Mouse (Mus musculus) hematopoietic stem cell, adult 5-6 weeks (primary cell): Measurements from ENCODE around the gene Ceacam2. TPM values are rescaled to one million over a fixed set of nuclear protein-coding genes. Genes with fewer than 3 reads are reported as not detected.
"Not testable (repeated sequence)": the region's sequence is repeated elsewhere in the genome, so short reads cannot be mapped to it uniquely, and the experiment has no call there.

Experiments
- ATAC-seq, 2 experiments: fragments of 125-278 bp in 1 of 2; replicated peaks in 1 of 2; 2 replicates each; pipeline ENCODE4 v1.8.0; 2016 to 2017; ENCODE audit warnings: inconsistent platforms in 2 of 2, mild to moderate bottlenecking in 2 of 2, moderate number of reproducible peaks in 2 of 2, low read depth in 1 of 2, moderate TSS enrichment in 1 of 2; ENCODE audit not compliant: low FRiP score in 2 of 2, poor library complexity in 2 of 2, severe bottlenecking in 2 of 2, insufficient read depth in 1 of 2, low TSS enrichment in 1 of 2
- total RNA-seq: library from RNA; stranded (forward); fragments of 172-1452, 232-1000 nt; gene quantifications from 2 replicates; pipeline ENCODE4 v1.2.3, GENCODE M21; 2017

Gene Ceacam2
- total RNA-seq: not detected in 2 replicates

GRCm38 (mm10) chr7:25539376-25539907 is at the start of gene Ceacam2:
Gene Ceacam2 (minus strand): TSS chr7:25539857.
- peak; percentile 42; a peak in 3 of 4 replicates for ATAC-seq

DNA sequence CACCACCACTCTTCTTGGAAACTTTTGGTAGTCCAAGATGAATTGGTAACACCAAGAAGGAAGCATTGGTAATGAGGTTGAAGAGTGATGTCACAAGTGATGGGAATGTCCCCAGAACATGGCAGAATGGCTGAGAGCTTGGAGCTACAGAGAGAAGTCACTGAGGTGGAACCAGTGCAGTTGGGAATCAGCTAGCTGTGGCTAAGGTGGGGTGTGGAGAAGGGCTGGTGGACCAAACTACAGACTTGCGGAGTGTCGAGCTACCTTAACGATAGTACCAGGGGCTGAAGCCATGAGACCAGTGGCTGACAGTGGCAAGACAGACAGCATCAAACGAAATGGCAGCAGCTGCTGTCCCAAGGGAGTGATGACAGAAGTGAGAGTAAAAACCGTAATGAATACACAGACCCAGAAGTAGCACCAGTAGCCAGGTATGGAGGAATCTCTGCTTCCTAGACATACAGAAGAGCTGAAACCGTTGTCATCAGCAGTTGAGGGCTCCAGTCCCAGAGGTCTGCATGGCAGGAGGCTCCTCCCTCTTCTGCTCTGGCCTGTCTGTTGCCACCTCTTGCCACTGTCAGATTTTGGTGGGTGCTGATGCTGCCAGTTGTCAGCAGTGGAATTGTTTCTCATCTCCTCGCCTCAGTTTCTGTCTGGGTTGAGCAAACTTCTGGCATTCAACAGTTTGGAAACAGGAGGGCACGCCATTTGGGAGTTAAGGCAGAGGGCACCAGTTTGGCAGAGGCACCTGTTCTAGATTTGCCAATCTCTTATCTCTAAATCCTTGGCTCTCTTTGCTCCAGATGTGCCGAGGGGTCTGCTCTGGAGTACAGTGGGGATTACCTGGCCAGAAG is 45.9 kb upstream of the Ceacam2 start:
- ATAC-seq: no peak

DNA sequence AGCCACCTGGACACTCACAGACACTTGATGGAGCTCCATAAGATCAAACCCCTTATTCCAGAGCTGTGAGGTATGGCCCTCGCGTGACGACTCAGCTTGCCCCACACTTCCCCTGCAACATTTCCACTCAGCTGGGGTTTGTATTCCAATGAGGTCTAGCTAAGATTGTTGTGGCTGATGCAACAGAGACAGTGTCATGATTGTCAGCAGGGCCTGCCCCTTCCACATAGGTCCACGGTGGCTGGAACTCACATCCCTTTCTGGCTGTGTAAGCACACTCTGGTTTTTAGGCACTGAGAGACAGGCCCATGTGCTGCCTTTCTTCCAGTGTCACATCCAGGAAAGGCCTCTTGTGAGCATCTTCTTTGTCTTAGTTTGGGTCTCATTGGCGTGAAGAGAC is 45.0 kb upstream of the Ceacam2 start:
- no peak for ATAC-seq

GRCm38 (mm10) chr7:25582301-25582810 is 42.7 kb upstream of the Ceacam2 start:
- no peak for ATAC-seq

DNA sequence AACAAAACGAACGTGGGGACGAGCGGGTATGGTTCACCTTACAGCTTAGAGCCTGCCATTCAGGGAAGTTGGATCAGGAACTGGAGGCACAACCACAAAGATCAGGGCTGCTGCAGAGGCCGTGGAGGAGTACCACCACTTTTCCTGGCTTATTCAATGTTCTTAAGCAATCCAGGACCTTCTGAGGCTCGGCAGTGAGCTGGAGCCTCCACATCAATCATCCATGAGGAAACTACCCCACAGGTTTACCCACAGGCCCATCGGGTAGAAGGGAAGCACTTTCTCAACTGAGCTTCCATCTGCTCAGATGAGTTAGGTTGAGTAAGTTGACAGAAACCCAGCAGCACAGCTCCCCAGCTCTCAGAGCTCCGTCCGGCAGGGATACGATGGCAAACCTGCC is 39.8 kb upstream of the Ceacam2 start:
- no peak; a peak in 1 of 4 replicates for ATAC-seq

- peak; percentile 95 to 96 for ATAC-seq
These were observed 37.3 kb upstream of the Ceacam2 start for GRCm38 (mm10) chr7:25576793-25577437.

- not testable (repeated sequence) for ATAC-seq
These were observed 36.7 kb upstream of the Ceacam2 start for GRCm38 (mm10) chr7:25576308-25576707.

DNA sequence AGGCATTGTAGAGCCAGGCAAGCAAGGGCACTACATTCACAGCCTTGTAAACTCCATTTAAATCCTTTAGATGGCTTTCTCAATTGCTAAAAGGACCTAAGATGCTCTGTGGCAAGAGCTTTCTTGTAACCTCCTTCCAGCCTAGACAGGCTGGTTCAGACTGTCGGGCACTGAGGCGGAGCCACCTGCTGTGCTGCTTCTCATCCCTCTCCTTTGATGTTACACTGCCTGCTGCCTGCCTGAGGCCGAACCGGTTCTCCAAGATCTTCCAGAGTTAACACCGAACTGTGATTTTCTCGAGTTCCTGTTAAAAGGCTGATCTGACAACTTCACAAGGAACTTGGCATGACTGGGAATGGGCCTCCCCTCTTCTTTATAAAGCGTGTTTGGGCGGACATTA is 36.2 kb upstream of the Ceacam2 start:
- ATAC-seq: no peak

DNA sequence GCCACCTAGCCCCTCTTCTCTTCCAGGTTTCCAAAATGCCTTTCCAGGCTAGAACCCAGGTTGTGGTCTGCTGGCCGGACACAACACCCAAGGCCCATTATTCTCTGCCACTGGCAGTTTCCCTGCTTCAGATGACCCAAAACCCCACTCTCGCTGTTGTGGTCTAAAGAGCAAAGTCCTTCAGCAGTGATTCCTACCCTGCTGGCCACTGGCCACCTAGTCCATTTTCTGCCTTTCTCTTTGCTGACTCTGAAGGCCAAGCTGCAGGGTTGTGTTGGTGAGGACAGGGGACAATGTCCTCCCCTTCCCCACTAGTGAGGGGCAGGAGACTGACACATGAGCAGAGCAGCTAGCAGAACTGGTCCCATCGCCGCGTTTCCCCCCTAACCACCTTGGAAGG is 35.4 kb upstream of the Ceacam2 start:
- no peak for ATAC-seq

- not testable (repeated sequence) for ATAC-seq
These were observed 34.1 kb upstream of the Ceacam2 start for GRCm38 (mm10) chr7:25573806-25574205.

DNA sequence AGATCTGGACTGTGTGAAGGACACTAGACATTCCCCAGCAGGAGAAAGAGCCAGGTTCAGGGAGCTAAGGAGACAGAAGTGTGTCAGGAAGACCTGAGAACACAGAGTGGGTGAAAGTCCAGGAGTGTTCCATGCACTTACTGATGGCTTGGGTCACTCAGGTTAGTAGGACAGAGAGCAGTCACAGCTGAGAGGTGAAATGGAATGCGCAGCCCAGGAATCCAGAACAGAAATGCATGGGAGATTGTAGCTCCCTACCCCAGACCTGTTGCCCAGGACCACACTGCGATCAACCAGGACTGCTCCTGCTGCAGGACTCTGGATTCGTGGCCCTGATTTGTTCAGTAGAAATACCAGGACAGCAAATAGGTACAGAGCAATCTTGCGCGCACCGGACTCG is 29.1 kb upstream of the Ceacam2 start:
- ATAC-seq: no peak

DNA sequence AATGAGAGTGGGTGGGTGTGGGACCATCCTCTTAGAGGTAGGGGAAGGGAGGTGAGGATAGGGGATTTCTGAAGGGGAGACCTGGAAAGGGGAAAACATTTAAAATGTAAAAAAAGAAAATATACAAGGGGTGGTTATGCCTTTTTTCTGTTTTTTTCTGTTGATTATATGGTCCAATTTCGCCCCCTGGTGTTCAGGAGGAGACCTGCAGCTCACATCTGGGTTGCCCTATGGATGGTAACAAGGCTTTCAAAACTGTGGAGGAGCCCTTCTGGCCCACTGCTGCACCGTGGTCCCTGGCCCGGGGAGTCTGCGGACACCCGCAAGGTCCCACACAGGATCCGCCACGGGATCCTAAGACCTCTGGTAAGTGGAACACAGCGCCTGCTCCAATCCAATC is 1.8 kb upstream of the Ceacam2 start:
- ATAC-seq: not testable (repeated sequence)

DNA sequence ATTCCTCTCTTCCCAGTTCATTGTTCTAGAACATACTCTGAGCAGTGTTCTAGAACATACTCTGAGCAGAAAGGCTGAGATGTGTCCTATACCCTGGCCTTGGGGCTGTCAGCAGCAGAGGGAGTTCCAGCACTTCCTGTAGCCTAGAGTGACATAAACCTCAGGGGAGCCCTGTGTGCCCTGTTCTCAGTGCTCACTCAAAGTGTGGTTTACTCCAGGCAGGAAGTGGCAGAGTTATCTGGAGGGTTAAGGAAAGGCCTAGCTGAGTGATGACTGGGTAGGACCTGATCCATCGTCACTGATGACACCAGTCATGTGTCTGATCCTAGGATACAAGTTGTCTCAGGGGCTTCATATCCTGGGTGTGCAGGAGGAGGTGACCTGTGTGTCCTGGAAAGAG is 297 bp upstream of the Ceacam2 start:
- ATAC-seq: peak; percentile 62 to 69

- ATAC-seq: no peak
These were observed 8.8 kb downstream of the Ceacam2 start for GRCm38 (mm10) chr7:25530837-25531236.

GRCm38 (mm10) chr7:25516070-25516777 is 23.4 kb downstream of the Ceacam2 start:
- ATAC-seq: not testable (repeated sequence)

GRCm38 (mm10) chr7:25515667-25516066 is 24.0 kb downstream of the Ceacam2 start:
- not testable (repeated sequence) for ATAC-seq

DNA sequence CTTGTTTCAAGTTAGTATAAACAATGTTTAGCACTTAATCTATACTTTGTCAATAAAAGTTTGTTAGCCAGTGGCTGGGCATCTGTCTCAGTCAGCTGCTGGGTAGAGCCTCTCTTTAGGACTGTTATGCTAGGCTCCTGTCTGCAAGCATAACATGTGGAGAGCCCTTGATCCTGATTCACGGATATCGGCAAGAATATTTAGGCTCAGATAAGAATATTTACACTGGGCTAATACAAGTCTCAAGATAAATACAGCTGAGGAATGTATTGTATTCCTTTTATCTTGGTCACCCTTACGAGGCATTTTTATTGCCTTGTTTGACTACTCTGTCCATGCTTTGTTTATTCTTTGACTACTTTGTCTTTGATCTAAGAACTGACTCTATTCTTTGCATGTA is 29.7 kb downstream of the Ceacam2 start:
- ATAC-seq: no peak

- ATAC-seq: no peak
These were observed 45.0 kb downstream of the Ceacam2 start for GRCm38 (mm10) chr7:25494649-25495048.
